Mouse (Mus musculus) hindbrain, embryonic 15.5 days (tissue): ENCODE measurements around the gene Mepce. TPM values are rescaled to one million over a fixed set of nuclear protein-coding genes. Genes with fewer than 3 reads are reported as not detected.

Experiments used
- ATAC-seq: fragments of 200-750 bp; cut with Nextera tagmentation; 2 replicates; pipeline ENCODE4 v1.8.0; 2017; ENCODE audit warnings: low read depth, moderate number of reproducible peaks, moderate TSS enrichment; ENCODE audit not compliant: low FRiP score
- H3K27ac ChIP-seq: fragments of 300-500 bp; sonication (generic); replicated peaks from 2 replicates; pipeline ENCODE4 v1.5.1; 2015; ENCODE audit warnings: mild to moderate bottlenecking, inconsistent platforms
- H3K27me3 ChIP-seq: fragments of 300-500 bp; sonication (generic); 2 replicates; pipeline ENCODE4 v1.6.1; 2015; ENCODE audit warnings: control low read depth, inconsistent platforms
- H3K36me3 ChIP-seq: fragments of 300-500 bp; sonication (generic); 2 replicates; pipeline ENCODE4 v1.6.1; 2015; ENCODE audit warnings: control low read depth, inconsistent platforms
- H3K4me1 ChIP-seq: fragments of 300-500 bp; sonication (generic); replicated peaks from 2 replicates; pipeline ENCODE4 v1.6.1; 2015; ENCODE audit warnings: control low read depth, inconsistent platforms
- H3K4me2 ChIP-seq: fragments of 300-500 bp; sonication (generic); 2 replicates; pipeline ENCODE4 v1.6.1; 2015; ENCODE audit warnings: moderate library complexity, mild to moderate bottlenecking, inconsistent platforms
- H3K4me3 ChIP-seq: fragments of 300-500 bp; sonication (generic); 2 replicates; pipeline ENCODE4 v1.5.1; 2015; ENCODE audit warnings: mild to moderate bottlenecking, inconsistent platforms
- H3K9ac ChIP-seq: fragments of 300-500 bp; sonication (generic); 2 replicates; pipeline ENCODE4 v1.6.1; 2015; ENCODE audit warnings: inconsistent platforms
- H3K9me3 ChIP-seq: fragments of 300-500 bp; sonication (generic); 2 replicates; pipeline ENCODE4 v1.6.1; 2016; ENCODE audit warnings: control low read depth, inconsistent platforms
- WGBS: fragments of 180-500 bp; shearing (Covaris S2); methylation state at CpG from one replicate; pipeline ENCODE4 v1.1.7; 2015; 5-methylcytosine and 5-hydroxymethylcytosine counted together
- polyA plus RNA-seq: library from polyadenylated mRNA; unstranded; fragments of >200 nt; fragmentation: Nextera tagmentation; extraction: Ambion mirVana; gene quantifications from 2 replicates; pipeline ENCODE4 v1.2.1, GENCODE M21; 2015

The Mepce gene
- polyA plus RNA-seq, 1 experiment from 2014 or later = 11.0 TPM

DNA sequence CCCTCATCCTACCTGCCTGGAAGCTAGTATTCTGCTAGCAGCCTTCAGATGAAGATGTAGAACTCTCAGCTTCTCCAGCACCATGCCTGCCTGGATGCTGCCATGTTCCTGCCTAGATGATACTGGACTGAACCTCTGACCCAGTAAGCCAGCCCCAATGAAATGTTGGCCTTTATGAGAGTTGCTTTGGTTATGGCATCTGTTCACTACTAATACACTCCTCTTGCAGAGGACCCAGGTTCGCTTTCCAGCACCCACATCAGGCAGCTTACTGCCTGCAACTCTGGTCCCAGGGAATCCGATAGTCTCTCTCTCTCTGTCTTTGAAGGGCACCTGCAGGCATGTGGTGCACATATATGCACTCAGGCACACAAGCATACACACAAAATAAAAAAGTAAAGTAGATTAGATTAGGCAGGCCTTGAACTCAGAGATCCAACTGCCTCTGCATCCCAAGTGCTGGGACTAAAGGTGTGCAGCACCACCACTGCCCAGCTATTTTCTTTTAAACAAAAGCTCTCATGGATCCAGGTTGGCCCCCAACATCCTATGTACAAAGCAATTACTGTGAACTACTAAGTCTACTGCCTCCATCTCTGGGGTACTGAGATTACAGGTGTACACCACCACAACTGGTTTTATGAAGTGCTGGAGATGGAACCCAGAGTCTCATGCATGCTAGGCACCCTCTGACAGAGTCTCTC, 11.7 kb downstream of the Mepce start:
- Histone ChIP-seq H3K9me3 (no peaks in the 10 kb centered on the region), H3K4me1 (peaks cover 14% of the 10 kb centered on the region), H3K9ac (no peak overlapping the region), H3K27me3 (no peaks in the 10 kb centered on the region), H3K4me3 (no peak overlapping the region), H3K27ac (no peak overlapping the region), H3K36me3 (peaks cover 3% of the 10 kb centered on the region; the same call in 1 of the 2 replicates), H3K4me2 (no peak overlapping the region)
- 97% methylated on average over 2 of the region's 2 CpGs for WGBS
- ATAC-seq = no peak

DNA sequence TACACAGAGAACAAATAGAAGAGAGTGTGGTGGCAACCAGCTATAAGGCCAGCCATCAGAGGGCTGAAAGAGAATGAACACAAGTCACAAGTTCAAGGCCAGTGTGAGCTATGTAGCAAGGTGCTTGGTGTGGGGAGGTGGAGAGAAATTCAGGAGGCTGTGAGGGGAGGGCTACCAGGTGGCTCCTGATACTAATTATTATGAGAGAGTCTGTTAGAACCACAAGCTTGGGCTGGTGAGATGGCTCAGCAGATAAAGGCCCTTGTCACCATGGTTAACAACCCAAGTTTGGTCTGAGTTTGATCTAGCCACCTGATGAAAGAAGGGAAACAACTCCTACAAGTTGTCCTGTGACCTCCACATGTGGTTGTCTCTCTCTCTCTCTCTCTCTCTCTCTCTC, 14.7 kb downstream of the Mepce start:
- ATAC-seq = no peak
- H3K9me3 ChIP-seq = no peaks in the 10 kb centered on the region

DNA sequence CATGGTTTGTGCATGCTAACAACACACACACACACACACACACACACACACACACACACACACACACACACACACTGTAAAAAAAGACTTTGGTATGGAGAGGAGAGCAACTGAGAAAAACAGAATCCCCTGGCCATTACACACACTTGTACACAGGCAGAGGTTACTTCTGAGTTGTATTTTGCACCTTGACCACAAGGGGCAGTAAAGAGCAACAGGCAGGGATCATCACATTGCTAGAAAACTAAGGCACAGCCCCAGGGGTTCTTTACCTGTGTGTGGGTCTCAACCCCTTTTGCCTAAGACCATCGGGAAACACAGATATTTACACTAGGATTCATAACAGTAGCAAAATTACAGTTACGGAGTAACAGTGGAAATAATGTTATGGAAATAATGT, 16.7 kb downstream of the Mepce start:
- H3K27ac ChIP-seq = no peak overlapping the region
- no peaks in the 10 kb centered on the region for H3K27me3 ChIP-seq
- H3K4me2 ChIP-seq = no peak overlapping the region
- H3K4me1 ChIP-seq = peaks cover 6% of the 10 kb centered on the region; the same call in 1 of the 2 replicates
- no peaks in the 10 kb centered on the region for H3K9me3 ChIP-seq
- no peak overlapping the region for H3K9ac ChIP-seq
- no peaks in the 10 kb centered on the region for H3K36me3 ChIP-seq
- ATAC-seq = 0 out of 2 replicates have a peak, but pooled peaks have one; percentile 24
- WGBS = 52% methylated on average over 2 of the region's 2 CpGs
- H3K4me3 ChIP-seq = no peak overlapping the region

More for the DNA sequence above, 14.7 kb downstream of the Mepce start:
- H3K27me3 ChIP-seq = no peaks in the 10 kb centered on the region
- H3K9ac ChIP-seq = no peak overlapping the region
- H3K36me3 ChIP-seq = no peaks in the 10 kb centered on the region
- H3K4me2 ChIP-seq = no peak overlapping the region
- no peak overlapping the region for H3K4me3 ChIP-seq
- no peak overlapping the region for H3K27ac ChIP-seq
- peaks cover 6% of the 10 kb centered on the region; the same call in 1 of the 2 replicates for H3K4me1 ChIP-seq

DNA sequence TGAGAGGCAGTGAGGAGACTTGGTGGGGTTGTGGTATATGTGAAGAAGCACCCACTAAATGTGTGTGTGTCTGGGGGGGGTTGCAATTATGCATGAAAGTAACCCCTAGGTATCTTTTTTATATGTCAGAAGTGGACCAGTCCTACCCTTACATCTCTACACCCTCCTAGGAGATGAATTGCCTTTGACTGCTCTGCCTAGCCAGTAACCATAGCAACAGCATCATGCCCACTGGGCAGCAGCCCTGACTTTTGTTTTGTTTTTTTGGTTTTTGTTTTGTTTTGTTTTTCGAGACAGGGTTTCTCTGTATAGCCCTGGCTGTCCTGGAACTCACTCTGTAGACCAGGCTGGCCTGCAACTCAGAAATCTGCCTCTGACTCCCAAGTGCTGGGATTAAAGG, 19.0 kb downstream of the Mepce start:
- WGBS = 22% methylated on average over 1 of the region's 1 CpGs
- 0 out of 2 replicates have a peak overlapping the region, but pooled peaks have one; percentile 7 for H3K27ac ChIP-seq
- peak; percentile 62; the same call in 1 of the 2 replicates for ATAC-seq
- H3K9me3 ChIP-seq = no peaks in the 10 kb centered on the region
- no peaks in the 10 kb centered on the region for H3K27me3 ChIP-seq
- peaks cover 6% of the 10 kb centered on the region; the same call in 1 of the 2 replicates for H3K4me1 ChIP-seq
- H3K4me3 ChIP-seq = no peak overlapping the region
- no peaks in the 10 kb centered on the region for H3K36me3 ChIP-seq
- no peak overlapping the region for H3K4me2 ChIP-seq
- H3K9ac ChIP-seq = no peak overlapping the region

DNA sequence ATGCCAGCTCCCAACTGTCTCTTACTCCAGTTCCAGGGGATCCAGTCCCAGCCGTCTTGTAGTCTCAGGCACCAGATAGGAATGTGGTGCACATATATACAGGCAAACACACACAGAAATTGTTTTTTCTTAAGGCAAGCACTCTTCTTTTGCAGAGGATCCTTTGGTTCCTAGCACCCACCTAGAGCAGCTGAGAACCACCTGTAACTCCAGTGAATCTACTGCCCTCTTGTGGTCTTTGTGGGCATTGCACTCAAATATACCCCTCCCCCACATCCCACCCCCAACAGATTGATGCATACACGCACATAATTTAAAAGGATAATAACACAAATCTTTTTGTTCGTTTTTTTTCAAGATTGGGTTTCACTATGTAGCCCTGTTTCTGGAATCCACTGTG, 21.2 kb downstream of the Mepce start:
- no peak overlapping the region for H3K4me2 ChIP-seq
- peaks cover 6% of the 10 kb centered on the region; the same call in 1 of the 2 replicates for H3K4me1 ChIP-seq
- H3K9ac ChIP-seq = no peak overlapping the region
- no peak overlapping the region for H3K4me3 ChIP-seq
- ATAC-seq = no peak
- 57% methylated on average over 3 of the region's 3 CpGs for WGBS
- no peak overlapping the region for H3K27ac ChIP-seq
- H3K9me3 ChIP-seq = no peaks in the 10 kb centered on the region
- H3K36me3 ChIP-seq = no peaks in the 10 kb centered on the region
- H3K27me3 ChIP-seq = no peaks in the 10 kb centered on the region

DNA sequence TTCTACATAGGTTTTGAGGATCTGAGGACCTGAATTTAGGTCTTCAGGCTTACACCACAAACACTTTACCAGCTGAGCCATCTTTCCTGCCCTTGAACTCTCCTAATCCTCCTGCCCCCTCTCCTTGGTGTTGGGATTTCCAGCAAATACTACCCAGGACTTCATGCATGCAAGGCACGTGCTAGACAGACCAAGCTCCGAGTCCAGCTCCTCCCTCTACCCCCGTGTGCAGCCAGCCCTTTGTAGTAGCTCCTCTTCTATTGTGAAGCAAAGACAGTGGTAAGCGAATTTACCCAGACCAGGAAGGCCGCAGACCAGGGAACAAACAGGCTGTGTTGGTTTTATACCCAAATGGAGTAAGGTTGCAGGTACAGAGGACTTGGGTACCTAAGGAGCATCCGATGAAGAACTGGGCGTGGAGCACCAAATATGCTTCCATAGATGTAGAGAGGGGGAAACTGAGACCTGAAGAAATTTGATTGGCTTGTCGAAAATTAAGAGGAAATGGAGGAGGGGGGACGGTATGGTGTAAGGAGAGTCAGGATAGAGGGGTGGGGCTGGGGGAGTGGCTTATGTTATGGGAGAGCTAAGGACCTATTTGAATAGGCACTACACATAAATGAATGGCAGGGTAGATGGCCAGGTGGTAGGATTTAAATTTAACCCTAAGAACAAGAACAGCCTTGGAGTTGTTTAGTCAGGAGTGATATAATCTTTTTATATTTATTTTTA, 22.7 kb downstream of the Mepce start:
- no peaks in the 10 kb centered on the region for H3K9me3 ChIP-seq
- no peak overlapping the region for H3K4me3 ChIP-seq
- H3K9ac ChIP-seq = no peak overlapping the region
- peaks cover 11% of the 10 kb centered on the region; the same call in 1 of the 2 replicates for H3K4me1 ChIP-seq
- no peak overlapping the region for H3K27ac ChIP-seq
- ATAC-seq = no peak
- no peaks in the 10 kb centered on the region for H3K27me3 ChIP-seq
- 41% methylated on average over 9 of the region's 9 CpGs for WGBS
- H3K36me3 ChIP-seq = no peaks in the 10 kb centered on the region
- H3K4me2 ChIP-seq = no peak overlapping the region

DNA sequence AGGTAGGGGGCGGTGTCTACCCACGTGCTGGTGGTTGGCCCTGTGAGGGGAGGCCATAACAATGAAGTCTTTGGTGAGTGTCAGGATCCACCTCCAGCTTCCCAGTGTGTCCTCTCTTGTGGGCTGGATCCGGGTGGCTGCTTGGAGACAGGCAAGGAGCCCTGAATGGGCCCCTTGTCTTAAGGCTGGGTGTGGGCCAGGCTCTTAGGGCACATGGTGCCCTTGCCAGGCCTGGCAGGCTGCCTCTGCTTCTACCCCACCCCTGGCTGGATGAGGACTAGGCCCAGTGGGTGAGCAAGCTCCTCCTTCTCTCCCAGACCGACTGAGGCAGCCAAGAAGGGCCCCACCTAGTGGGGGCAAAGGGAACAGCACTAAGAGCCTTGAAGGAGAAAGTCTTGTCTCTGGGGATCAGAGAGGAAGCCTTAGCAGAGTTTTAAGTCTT, 27.5 kb downstream of the Mepce start:
- WGBS = 19% methylated on average over 4 of the region's 4 CpGs
- ATAC-seq = peak; percentile 89

DNA sequence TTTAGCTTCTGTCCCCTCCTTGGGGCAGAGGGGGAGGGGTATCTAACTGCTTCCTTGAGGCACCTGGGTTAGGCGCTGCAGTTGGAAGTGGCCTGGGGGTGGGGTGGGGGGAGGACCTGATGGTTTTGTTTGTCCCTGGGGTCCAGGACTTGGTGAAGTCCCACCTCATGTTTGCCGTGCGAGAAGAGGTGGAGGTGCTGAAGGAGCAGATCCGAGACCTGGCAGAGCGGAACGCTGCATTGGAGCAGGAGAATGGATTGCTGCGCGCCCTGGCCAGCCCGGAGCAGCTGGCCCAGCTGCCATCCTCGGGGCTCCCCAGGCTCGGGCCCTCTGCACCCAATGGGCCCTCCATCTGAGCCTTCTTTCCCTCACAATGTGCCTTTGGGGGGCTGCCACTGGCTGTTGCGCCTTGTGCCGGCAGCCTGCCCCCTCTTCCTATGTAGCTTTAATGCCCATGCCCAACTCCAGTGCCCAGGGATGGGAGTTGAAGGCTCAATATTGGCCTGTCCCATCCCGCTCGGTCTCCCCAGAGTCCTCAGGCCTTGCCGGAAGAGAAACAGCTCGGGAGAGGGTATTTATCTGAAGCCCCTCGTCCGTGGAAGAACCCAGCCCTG, 28.4 kb downstream of the Mepce start:
- peak overlapping the region; percentile 79 for H3K27ac ChIP-seq
- H3K9ac ChIP-seq = peak overlapping the region; percentile 14; the same call in 1 of the 2 replicates
- peaks cover 33% of the 10 kb centered on the region for H3K4me1 ChIP-seq
- no peaks in the 10 kb centered on the region for H3K36me3 ChIP-seq
- ATAC-seq = no peak
- H3K4me3 ChIP-seq = no peak overlapping the region
- H3K9me3 ChIP-seq = no peaks in the 10 kb centered on the region
- 84% methylated on average over 19 of the region's 19 CpGs for WGBS
- H3K27me3 ChIP-seq = no peaks in the 10 kb centered on the region
- peak overlapping the region; percentile 39 for H3K4me2 ChIP-seq

More for the DNA sequence above, 27.5 kb downstream of the Mepce start:
- Histone ChIP-seq H3K27me3 (no peaks in the 10 kb centered on the region), H3K27ac (peak overlapping the region; percentile 79), H3K4me3 (no peak overlapping the region), H3K9me3 (no peaks in the 10 kb centered on the region), H3K4me1 (peaks cover 33% of the 10 kb centered on the region), H3K4me2 (no peak overlapping the region), H3K9ac (no peak overlapping the region), H3K36me3 (no peaks in the 10 kb centered on the region)

DNA sequence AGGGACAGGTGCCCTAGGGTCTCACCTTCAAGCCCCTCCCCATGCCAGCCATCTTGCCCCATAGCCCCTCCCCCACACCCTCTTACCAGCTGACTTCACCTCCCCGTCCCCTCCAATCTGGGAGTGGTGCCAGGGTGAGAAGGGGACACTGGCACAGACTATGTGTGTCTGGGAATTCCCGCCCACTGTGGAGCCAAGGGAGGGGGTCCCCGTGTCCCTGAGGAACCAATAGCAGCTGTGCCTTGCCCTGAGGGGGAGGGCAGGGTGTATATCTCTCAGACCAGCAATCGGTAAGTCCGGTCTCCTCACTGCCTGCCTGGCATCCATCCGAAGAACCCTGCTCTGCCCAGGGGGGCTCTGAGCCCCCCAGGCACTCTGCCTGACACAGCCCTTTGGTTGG, 29.6 kb downstream of the Mepce start:
- WGBS = 56% methylated on average over 6 of the region's 6 CpGs
- H3K4me3 ChIP-seq = no peak overlapping the region; the same call in 1 of the 2 replicates

DNA sequence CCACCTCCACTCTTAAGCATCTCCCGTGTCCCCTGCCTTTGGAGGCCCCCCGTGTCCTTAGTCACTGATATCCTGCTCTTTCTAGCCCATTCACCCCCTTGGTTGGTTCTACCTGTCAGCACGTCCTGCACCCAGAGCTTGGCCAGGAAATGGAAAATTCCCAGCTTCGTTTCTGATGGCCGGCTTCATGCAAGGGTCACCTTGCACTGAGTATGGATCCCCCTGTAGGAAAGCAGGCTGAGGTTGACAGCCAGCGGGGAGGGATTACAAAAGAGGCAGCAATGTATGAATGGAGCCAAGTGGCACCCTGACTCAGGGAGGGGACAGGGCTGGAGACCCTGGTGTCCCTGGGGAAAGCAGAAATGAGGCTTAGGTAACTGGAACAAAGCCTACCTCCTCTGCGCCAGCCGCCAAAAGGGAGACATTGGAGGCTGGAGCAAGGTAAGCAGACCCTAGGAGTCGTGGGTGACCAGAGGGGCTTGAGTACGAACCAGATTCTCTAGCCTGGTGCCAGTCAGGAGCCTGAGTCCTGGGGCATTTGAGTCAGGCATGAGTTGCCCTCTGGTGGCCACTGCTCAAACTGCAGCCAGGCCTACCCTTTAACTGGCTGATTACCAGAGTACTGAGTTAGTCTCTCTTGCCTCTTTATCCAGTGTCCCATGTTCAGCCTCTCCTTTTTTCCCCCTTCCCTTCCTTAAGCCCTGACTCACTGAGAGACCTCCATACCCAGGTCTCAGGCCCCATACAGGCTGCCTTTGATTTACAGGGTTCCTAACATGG, 30.4 kb downstream of the Mepce start:
- Histone ChIP-seq H3K36me3 (no peaks in the 10 kb centered on the region), H3K4me2 (no peak overlapping the region), H3K27ac (peak overlapping the region; percentile 71), H3K9me3 (no peaks in the 10 kb centered on the region), H3K4me1 (peaks cover 33% of the 10 kb centered on the region), H3K27me3 (no peaks in the 10 kb centered on the region), H3K9ac (no peak overlapping the region), H3K4me3 (no peak overlapping the region)
- WGBS = 42% methylated on average over 10 of the region's 10 CpGs
- 0 out of 2 replicates have a peak, but pooled peaks have one; percentile 9 for ATAC-seq

More for the DNA sequence above, 29.6 kb downstream of the Mepce start:
- Histone ChIP-seq H3K9ac (no peak overlapping the region), H3K9me3 (no peaks in the 10 kb centered on the region), H3K4me2 (peak overlapping the region; percentile 39), H3K4me1 (peaks cover 33% of the 10 kb centered on the region), H3K27me3 (no peaks in the 10 kb centered on the region), H3K27ac (peak overlapping the region; percentile 79), H3K36me3 (no peaks in the 10 kb centered on the region)
- ATAC-seq = peak; percentile 71

DNA sequence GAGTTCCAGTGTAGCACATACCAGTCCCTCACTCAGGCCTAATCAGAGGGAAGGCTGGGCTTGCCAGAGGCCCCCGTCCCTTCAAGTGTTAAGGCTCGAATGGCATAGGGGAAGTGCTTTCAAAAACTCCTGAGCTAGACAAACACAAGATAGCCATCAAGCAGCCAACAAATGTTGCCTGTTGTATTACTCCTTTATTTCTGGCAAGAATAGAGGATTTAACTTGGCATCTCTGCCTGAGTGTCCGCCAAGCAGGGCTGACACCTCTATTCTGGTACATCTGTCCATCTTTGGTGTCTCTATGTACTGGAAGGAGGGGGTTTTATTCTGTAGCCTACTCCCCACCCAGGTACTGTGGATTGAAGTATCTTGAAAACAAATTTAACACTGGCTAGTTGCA, 31.3 kb downstream of the Mepce start:
- 72% methylated on average over 3 of the region's 3 CpGs for WGBS
- Histone ChIP-seq H3K4me2 (no peak overlapping the region), H3K4me3 (no peak overlapping the region), H3K9me3 (no peaks in the 10 kb centered on the region), H3K4me1 (peaks cover 33% of the 10 kb centered on the region), H3K9ac (no peak overlapping the region), H3K27me3 (no peaks in the 10 kb centered on the region), H3K27ac (no peak overlapping the region), H3K36me3 (0 out of 2 replicates have a peak, but pooled peaks cover 3% of the 10 kb centered on the region)
- no peak for ATAC-seq
